Mouse (Mus musculus): ENCODE data around the gene Ccin.

DNA sequence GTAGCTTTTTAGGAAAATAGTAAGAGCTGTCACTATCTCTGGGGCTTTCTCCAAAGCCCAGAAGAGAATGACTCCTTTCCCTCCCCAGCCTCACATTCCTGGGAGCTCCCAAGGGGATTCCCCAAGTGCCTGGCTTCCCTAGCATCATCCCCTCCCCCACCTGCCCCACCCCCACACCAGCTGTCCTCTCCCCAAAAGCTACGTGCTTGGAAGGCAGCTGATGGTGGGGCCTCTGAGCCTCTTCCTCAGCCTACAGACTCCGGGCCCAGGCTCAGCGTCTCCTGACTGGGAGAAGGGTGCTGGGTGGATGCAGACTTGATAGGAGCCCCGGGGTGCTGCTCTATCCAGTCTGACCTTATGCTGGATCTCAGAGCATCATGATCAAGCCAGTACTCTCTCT is 13.9 kb upstream of the Ccin start:
- TF ChIP-seq CTCF (IDR thresholded peaks at IDR 0.05; ENCODE audit: low read depth) (no peak), EP300 (optimal IDR thresholded peaks at IDR 0.05) (no peak)
